Mouse (Mus musculus) right cerebral cortex, postnatal 10 days (tissue): ENCODE results near the gene Cwc22.

Experiments
- DNase-seq, 2 experiments: peaks; one replicate each; pipeline ENCODE4 v3.0.0; 2021; ENCODE audit warnings: low spot score in 2 of 2

Gene Cwc22

DNA sequence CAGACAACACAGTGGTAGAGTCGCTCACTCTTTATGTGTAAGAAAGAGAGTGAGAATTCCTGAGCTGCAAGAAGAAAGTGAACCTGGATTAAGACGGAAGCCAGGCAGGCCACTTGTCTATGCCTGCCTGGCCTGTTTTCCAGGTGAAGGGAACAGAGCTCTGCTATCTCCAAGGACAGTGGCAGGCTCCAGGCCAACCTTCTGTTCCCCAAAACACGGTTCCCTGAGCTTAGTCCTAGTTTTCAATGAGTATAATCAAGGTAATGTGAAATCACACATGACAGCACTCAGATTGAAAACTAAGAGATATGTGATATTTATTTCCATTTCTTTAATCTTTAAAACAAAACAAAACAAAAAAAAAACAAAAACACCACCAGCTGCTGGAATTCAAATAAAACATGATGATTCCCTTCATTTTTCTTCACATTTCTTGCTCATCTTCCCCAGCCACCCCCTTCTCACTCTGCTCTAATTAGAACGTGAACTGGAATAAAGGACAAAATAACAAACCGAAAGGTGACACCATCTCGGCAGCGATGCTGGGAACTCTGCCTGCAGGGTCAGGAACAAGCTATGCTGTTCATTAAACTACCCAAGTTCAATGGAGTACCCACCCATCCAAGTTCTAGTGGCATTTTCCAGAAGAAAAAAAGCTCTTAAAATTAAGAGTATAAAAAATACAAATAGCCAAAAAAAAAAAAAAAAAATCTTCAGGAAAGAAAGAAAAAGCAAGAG lies 20.8 kb downstream of the Cwc22 start:
- no peak for DNase-seq

DNA sequence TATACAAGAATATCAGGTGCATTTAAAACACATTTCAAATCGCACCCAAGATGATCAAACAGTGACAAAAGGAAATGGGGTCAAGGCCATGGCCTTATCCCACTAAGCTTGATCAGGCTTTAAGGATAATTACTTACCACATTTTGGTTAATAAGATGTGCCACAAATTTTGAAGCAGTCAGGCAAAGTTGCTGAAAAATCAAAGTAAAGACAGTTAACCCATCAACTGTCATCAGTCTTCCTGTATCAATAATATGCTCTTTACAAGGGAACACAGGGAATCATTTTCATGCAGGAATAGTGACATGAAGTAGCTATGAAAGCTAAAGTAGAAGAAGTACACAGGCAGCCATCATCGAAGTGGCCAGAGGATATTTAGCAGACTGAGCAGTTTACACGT lies 22.2 kb downstream of the Cwc22 start:
- DNase-seq = no peak

DNA sequence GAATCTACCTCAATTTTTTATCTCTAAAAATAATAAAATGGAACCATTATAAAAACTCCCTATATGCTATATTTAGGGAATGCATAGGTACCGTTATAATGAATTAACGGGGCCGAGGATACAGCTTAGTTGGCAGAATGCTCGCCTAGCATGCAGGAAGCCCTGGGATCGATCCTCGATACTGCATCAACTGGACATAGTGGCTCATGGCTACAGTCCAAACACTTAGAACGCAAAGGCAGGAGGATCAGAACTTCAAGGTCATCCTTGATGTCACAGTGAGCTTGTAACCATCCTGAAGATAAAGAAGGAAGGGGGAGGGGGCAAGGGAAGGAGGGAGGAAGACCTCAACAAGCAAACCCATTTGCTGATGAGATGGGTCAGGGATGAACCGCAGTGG lies 23.0 kb downstream of the Cwc22 start:
- no peak for DNase-seq

DNA sequence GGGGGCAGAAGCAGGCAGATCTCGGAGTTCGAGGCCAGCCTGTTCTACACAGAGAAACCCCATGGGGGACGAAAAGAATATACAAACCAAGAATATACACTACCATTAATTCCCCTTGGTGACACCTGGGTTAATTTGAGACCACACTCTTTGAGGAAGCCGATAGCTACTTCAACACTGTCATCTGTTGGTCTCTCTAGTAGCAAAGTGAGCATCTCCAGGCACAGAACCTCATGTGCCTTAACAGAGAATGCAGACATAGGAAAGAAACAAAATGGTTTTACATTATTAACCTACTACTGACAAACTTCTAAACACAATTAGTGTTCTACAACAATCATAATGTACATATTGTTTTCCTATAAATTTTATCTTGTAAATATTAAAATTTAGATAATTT lies 24.9 kb downstream of the Cwc22 start:
- no peak for DNase-seq

DNA sequence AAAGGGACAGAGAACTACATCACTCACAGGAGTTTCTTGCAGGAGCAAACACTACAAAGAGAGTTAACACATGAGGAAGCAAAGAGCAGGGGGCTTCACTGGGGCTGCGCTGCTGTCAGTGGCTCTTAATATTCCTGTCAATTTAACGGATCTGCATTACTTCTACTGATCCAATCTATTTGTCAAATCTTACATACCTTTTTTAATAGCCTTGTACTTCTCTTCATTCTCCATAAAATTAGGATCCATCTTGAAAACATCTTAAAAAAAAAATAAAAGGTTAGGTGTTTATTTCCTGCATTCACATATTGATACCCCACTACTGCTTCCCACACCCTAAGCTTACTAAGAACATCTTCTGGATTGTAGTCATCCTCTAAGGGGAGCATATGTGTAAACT lies 25.6 kb downstream of the Cwc22 start:
- DNase-seq = no peak

DNA sequence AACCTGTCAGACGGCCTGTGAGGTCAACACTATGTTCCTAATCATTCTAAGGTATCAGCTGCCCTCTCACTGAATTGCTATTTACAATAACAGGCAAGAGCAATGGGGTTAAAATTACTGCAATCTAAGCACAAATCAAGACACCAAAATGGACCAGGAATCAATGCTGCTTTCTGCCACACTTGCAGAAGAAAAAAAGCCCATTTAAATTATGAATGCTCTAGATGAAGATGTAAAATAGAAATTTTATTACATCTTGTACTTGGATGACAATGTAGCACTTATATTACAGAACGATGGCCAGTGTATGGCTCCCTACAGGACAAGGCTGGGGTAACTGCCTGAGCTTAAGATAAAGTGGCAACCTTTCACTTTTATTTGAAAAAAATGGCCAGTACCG lies 27.7 kb downstream of the Cwc22 start:
- DNase-seq = no peak

DNA sequence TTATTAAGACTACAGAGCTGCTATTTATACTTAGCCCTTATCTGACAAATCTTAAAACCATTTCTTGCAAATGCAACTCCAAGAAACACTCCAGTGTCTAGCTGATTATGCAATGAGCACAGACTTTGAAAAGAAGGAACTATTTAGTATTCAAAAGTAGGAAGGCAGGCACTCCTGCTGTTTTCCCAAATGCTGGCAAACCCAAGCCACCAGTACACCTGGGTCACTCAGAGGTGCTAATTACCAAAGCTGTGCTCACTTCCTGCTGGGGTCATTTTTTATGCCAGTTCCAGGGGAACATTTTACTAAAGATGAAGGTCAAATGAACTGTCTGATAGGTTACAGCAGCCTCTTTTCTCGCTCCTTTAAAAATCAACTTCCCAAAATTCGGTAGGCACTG lies 28.2 kb downstream of the Cwc22 start:
- no peak for DNase-seq

DNA sequence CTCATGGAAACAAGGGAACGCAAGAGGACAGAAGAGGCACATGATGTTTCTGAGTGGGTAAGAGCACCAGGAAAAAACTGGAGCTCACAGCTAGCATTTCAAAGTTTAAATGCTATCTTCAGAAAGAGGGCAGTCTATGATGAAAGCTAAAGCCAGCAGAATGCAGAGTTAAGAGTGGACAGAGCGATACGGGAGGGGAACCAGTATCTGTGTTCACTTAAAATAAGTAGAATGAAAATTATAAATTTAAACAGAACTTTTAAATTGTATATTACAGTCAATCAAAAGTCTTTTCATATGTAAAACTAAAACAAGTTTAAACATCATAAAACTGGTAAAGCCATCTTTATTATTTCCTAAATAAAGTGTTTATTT lies 28.8 kb downstream of the Cwc22 start:
- DNase-seq = no peak

DNA sequence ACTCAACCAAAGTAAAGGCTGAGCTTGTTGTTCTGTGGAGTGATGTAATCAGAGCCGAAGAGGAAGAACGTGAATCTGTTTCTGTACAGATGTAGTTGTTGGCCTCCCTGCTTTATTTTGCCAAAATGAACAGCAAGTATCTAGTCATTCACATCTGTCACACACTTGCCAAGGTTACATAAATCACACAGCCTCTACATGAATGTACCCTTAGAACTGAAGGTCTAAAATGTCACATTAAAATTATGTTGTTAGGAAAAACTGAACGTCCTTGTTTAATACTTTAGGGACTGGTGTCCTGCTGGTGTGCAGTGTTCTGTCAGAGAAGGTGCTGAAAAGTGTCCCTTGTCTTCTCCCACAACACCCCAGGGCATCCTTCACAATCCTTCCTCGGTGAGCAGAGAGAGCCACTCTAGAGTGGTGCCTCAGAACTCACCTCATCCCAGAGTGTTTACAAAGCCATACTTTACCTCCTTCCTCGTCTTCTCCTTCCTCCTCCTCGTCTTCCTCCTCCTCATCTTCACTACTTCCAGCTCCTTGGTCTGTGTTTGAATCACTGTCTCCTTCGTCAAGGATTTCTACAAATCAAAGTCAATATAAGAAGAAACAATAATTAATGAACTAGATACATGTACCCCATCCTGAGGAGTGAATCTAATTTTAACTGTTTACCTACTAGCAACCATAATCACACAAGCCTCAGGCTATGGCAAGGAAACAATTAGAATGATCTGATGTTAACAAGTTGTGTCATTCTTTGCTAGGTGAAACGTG lies 29.4 kb downstream of the Cwc22 start:
- no peak for DNase-seq

DNA sequence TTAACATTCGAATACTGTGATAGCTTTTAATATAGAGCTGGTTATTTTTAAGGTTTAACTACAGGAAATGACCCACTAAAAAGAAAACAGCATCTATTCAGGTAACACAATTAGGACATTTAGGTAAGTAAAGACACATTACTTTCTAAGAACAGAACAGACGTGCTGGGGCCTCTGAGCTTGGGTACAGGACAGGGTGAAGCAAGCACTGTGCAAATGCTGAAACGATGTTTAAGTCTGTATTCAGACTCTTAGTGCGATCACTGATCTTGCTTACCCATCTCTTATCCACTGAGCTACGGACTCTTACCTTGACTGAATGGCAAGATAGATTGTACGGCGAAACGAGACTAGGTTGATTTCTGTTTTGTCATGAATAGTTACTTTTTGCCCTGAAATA lies 31.0 kb downstream of the Cwc22 start:
- no peak for DNase-seq

DNA sequence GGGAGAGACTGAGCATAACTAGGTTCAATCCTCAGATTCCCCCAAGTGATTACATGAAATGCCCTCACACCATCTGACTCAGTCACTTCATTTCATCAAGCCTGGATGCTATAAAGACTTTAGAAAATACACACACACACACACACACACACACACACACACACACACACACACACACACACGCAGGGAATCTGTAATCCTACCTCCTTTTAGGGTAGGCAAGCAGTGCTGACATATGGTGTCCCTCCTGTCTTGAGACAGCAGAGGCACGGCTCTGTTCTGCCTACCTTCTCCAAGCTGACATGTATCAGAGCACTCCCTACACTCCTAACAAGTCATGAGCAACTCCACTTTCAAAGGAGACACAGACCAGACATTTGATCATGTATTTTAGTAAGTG lies 32.5 kb downstream of the Cwc22 start:
- no peak for DNase-seq

DNA sequence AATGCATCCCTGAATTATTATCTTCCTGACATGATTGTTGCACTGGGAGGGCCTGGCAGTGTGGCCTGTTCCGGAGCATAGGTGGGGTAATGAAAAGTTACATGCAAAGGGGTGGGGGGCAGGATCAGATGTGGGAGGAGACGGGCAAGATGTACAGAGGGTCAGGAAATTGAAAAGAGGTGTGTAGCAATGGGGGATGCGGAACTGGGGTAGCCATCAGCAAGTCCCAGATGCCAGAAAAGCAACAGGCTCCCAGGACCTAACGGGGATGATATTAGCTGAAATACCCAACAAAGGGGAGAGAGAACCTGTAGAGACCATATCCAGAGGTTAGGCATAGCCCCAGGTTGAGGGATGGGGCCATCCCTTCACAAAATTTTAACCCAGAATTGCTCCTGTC lies 34.0 kb downstream of the Cwc22 start:
- no peak for DNase-seq

DNA sequence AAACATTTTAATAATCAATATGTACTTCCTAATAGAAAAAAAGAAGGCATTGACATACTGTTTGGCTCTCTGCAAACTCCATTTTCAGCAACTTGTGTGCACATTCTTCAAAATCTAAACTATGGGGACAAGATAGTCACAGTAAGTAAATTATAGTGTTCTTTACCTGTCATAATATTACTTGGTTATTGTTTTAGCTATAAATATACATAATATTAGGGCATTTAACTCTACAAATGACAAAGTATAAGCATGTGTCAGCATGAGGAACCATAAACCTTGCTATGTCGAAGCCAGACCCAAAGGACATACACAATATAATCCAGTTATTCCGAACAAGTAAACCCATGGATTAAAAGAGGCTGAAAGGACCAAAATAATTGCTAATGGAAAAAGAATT lies 34.7 kb downstream of the Cwc22 start:
- DNase-seq = no peak

DNA sequence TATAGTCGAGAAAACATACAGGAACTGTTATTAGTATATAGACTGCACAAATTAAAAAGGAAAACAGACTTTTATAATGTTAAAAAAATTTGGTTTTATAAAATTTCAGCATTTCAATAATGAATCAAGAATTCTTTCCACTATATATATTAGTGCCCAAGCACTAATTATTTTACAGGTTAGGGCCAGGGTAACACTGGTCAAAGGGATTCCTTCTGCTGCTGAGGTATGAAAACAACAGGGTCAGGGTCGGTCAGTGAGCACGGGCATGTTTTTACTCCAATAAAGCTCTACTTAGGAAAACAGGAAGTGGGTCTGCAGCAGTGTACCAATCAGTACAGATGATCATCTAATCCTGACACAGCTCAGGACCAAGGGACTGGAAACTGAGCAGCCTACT lies 36.0 kb downstream of the Cwc22 start:
- no peak for DNase-seq

DNA sequence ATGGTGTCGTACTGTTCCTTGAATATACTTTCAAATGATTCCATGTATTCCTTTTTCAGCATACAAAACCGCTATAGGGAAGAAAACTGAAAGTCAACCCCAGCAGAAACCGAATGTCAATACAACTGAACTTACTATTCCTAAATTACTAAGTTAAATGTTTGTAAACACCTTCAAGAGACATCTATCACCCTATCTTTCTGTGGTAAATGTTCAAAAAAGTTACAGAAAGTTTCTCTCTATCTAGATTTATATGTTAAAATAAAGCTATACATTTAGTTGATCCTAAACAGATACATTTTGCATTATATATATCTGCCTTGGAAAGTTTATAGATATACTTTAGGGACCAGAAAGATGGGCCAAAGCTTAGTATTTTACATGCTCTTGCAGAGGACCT lies 39.0 kb downstream of the Cwc22 start:
- no peak for DNase-seq

DNA sequence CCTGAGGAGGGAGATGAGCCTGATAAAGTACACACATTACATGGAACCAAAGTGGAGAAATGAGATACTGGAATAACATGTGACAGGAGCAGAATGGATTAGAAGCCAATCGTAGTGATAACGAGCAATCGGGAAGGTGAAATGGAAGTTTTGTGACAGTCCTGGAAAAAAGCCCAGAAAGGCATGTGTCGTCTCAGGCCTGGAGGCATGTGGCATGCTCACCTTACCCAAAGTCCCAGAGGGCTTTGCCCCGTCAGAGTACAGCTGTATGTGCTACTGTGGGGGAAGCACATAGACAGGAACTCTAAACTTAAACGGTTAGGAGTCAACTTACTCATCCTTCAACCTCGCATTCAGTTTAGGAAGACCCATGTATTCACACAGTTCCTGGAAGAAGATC lies 41.2 kb downstream of the Cwc22 start:
- no peak for DNase-seq

DNA sequence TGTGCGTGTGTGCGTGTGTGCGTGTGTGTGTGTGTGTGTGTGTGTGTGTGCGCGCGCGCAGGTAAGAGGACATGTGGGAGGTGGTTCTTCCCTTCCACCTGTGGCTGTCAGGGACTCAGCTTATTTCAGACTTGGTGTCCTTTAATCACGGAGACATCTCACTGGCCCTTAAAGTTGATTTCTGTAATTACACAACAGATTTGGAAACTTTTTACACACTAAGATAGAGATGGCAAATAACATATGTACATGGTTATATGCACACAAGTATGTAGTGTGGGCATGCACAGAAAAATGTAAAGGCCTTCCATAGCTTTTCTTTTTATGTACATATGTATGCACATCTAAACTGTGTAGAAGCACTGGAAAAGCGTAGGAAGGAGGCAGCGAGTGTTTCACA lies 41.7 kb downstream of the Cwc22 start:
- no peak for DNase-seq

DNA sequence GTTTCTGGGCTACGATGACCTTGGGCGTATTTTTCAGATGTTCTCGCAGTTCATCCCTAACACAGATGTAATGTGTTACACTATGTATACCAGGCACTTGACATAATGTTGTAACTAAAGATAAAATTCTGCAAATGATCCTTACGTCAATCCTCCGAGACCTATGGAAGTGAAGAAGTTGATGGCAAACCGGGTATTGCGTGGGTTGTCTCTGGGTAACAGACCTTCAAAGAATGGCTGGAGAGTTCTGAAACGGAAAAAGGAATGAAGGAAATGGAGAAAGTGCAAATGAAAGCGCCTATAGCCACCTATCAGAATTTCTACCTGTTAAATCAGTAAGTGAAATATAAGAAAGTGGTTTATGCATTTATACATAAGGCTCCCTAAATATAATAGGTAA lies 42.2 kb downstream of the Cwc22 start:
- DNase-seq = no peak

DNA sequence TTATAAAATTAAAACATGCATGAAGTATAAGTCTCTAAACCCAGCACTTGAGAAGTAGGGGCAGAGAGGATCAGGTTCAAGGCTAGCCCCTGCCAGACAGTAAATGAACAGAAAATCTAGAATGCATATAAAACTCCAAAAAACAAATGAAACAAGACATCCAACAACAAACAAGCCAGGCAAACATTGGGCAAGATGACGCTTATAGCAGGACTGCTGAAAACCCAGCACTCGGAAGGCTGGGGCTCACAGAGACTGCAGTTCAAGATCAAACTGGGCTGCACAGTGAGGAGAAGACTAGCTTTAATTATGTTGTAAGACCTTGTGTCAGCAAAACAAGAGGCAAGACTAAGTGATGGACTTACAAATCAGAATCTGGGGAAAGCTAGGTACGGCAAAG lies 43.1 kb downstream of the Cwc22 start:
- DNase-seq = no peak

DNA sequence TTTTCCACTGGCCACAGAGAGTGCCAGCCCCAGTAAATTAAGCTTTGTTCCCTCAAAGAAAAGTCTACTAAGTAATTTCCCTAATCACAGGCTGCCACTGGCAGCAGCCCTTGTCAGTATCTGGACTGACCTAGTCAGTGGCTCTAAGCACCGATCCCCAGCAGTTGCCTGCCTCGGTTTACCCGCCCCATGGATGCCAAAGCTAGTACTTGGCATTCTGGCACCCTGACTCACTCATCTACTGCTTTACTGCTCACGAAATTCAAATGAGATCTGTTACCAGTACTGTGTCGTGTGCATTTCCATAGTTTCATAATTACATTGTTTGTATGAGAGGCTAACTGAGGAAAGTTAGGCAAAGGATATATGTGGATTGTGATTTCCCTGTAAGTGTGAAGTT lies 44.9 kb downstream of the Cwc22 start:
- DNase-seq = no peak

DNA sequence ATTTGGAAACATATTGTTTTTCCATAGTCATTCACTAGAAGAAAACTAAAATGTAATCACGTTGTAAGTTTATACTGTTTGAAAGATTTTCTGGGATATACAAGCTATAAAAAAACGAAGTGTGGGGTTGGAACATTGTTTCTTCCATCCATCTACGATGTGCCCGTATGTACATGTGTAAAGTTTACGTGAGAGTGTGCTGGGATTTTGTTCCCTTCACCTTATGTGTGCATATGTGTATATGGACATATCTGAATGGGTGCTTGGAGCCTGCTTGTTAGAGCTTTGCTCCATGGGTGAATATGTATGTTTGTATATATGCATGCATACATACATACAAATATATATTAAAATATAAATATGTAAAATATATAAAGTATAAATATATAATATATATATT lies 45.4 kb downstream of the Cwc22 start:
- no peak for DNase-seq

DNA sequence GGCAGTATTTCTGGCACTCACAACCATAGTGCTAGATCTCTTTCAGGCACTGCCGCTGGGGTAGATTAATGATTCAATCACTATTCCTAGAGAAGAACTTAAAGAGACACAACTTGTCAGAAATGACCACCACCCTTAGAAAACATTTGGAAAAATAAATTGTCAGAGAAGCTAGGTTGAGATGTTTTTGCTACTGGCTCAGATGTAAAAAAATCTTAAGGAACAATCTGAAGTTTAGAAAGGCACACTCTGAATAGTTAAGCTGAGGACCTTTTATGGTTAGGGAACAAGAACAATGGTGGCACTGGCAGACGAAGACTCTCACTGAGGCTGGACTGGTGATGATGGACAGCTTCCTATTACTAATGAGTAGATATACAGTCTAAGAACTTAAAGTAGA lies 46.1 kb downstream of the Cwc22 start:
- DNase-seq = no peak

DNA sequence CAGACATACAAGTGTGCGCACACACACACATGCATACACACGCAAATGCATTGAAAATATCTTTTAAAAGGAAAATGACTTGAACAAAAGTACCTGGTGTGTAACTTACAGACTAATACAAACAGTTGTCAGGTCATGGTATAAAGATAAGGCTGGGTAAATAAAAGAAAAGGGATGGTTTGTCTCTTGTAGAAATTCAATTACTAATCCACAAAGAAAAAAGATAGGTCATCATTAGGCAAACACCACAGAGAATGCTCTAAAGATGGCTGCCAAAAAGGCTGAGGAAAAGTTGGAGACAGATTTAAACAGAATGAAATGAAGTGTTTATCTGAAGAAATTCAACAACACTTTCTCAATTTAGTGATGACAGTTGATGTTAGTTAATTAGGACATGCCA lies 47.7 kb downstream of the Cwc22 start:
- DNase-seq = no peak

DNA sequence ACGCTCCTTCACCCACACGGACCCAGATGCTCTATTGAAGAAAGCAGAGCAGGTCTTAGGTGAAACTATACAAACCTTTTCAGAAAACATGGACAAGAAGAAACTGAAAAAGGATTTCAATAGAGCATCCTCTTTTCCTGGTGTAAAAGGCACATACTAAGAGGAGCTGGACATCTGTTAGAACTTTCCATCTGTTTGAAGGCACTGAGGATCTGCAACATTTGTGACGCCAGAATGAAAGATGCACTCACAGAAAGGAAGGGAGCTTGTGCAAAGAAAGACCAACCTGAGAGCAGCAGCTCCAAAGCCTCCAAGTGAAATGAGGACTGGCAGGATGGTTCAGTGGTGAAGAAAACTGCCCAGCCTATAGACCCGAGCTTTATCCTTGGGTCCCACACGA lies 48.2 kb downstream of the Cwc22 start:
- DNase-seq = no peak
